Mouse (Mus musculus): ENCODE measurements around the gene Dmrtc1c1.

DNA sequence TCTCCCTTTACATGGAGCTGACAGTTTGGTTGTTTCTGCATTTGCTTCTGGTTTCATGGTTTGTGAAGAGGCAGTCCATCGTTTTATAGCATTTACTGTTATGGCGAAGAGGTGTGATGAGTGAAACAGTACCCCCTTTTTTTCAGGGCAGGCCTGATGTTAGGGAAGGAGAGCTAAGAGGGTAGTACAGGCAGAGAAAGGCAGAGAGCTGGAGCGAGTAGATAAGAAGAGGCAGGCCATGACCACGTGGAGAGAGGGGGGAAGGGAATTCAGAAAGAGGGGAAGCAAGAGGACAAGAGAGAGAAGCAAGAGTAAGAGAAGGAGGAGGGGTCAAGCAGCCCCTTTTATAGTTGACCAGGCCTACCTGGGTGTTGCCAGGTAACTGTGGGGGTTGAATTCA is 9.5 kb downstream of the Dmrtc1c1 start:
- TF ChIP-seq CTCF (IDR thresholded peaks at IDR 0.05; ENCODE audit: control insufficient read depth, insufficient read depth, insufficient replicate concordance, low read depth, low read length), result no peak
- no peak for TF ChIP-seq POLR2A (IDR thresholded peaks at IDR 0.05; ENCODE audit: control insufficient read depth, low read depth, low read length)

Data from testis, adult 2 months (tissue).